Mouse (Mus musculus) midbrain, embryonic 15.5 days (tissue): ENCODE measurements around the gene Tardbp. TPM values are rescaled to one million over a fixed set of nuclear protein-coding genes. Genes with fewer than 3 reads are reported as not detected.

Experiments used
- ATAC-seq: fragments of 200-750 bp; cut with Nextera tagmentation; replicated peaks from 2 replicates; pipeline ENCODE4 v1.8.0; 2017; ENCODE audit warnings: moderate TSS enrichment
- H3K27ac ChIP-seq: fragments of 300-500 bp; sonication (generic); 2 replicates; pipeline ENCODE4 v1.5.1; 2015; ENCODE audit warnings: mild to moderate bottlenecking, inconsistent platforms
- H3K27me3 ChIP-seq: fragments of 300-500 bp; sonication (generic); replicated peaks from 2 replicates; pipeline ENCODE4 v1.6.1; 2015; ENCODE audit warnings: inconsistent platforms
- H3K36me3 ChIP-seq: fragments of 300-500 bp; sonication (generic); replicated peaks from 2 replicates; pipeline ENCODE4 v1.6.1; 2015; ENCODE audit warnings: inconsistent platforms
- H3K4me1 ChIP-seq: fragments of 300-500 bp; sonication (generic); 2 replicates; pipeline ENCODE4 v1.6.1; 2015; ENCODE audit warnings: inconsistent platforms
- H3K4me2 ChIP-seq: fragments of 300-500 bp; sonication (generic); 2 replicates; pipeline ENCODE4 v1.6.1; 2015; ENCODE audit warnings: inconsistent platforms, mild to moderate bottlenecking, moderate library complexity
- H3K4me3 ChIP-seq: fragments of 300-500 bp; sonication (generic); 2 replicates; pipeline ENCODE4 v1.5.1; 2015; ENCODE audit warnings: mild to moderate bottlenecking, inconsistent platforms
- H3K9ac ChIP-seq: fragments of 300-500 bp; sonication (generic); 2 replicates; pipeline ENCODE4 v1.6.1; 2015; ENCODE audit warnings: mild to moderate bottlenecking, inconsistent platforms
- H3K9me3 ChIP-seq: fragments of 300-500 bp; sonication (generic); 2 replicates; pipeline ENCODE4 v1.6.1; 2016; ENCODE audit warnings: inconsistent platforms
- WGBS: fragments of 180-500 bp; shearing (Covaris S2); methylation state at CpG from one replicate; pipeline ENCODE4 v1.1.7; 2015; ENCODE audit warnings: mixed read lengths; 5-methylcytosine and 5-hydroxymethylcytosine counted together
- polyA plus RNA-seq: library from polyadenylated mRNA; unstranded; fragments of >200 nt; fragmentation: Nextera tagmentation; extraction: Ambion mirVana; gene quantifications from 2 replicates; pipeline ENCODE4 v1.2.1, GENCODE M21; 2015

Gene Tardbp
- polyA plus RNA-seq, 1 experiment from 2014 or later = 185 TPM

- Histone ChIP-seq H3K27ac (no peak overlapping the region), H3K4me3 (no peak overlapping the region), H3K4me1 (peaks cover 2% of the 10 kb centered on the region; the same call in 1 of the 2 replicates), H3K36me3 (no peaks in the 10 kb centered on the region), H3K27me3 (no peaks in the 10 kb centered on the region), H3K4me2 (no peak overlapping the region), H3K9ac (no peak overlapping the region), H3K9me3 (no peaks in the 10 kb centered on the region)
- 76% methylated on average over 3 of the region's 3 CpGs for WGBS
- ATAC-seq = no peak
These were observed 5.3 kb upstream of the Tardbp start for GRCm38 (mm10) chr4:148632013-148632692.

GRCm38 (mm10) chr4:148627246-148627645 is 427 bp upstream of the Tardbp start:
- peaks cover 16% of the 10 kb centered on the region for H3K36me3 ChIP-seq
- H3K9ac ChIP-seq = no peak overlapping the region
- peak overlapping the region; percentile 84 for H3K4me3 ChIP-seq
- peaks cover 26% of the 10 kb centered on the region for H3K4me1 ChIP-seq
- 62% methylated on average over 3 of the region's 3 CpGs for WGBS
- no peaks in the 10 kb centered on the region for H3K9me3 ChIP-seq
- peak; percentile 49 for ATAC-seq
- H3K4me2 ChIP-seq = peak overlapping the region; percentile 83
- H3K27me3 ChIP-seq = no peaks in the 10 kb centered on the region
- peak overlapping the region; percentile 93; the same call in 1 of the 2 replicates for H3K27ac ChIP-seq

DNA sequence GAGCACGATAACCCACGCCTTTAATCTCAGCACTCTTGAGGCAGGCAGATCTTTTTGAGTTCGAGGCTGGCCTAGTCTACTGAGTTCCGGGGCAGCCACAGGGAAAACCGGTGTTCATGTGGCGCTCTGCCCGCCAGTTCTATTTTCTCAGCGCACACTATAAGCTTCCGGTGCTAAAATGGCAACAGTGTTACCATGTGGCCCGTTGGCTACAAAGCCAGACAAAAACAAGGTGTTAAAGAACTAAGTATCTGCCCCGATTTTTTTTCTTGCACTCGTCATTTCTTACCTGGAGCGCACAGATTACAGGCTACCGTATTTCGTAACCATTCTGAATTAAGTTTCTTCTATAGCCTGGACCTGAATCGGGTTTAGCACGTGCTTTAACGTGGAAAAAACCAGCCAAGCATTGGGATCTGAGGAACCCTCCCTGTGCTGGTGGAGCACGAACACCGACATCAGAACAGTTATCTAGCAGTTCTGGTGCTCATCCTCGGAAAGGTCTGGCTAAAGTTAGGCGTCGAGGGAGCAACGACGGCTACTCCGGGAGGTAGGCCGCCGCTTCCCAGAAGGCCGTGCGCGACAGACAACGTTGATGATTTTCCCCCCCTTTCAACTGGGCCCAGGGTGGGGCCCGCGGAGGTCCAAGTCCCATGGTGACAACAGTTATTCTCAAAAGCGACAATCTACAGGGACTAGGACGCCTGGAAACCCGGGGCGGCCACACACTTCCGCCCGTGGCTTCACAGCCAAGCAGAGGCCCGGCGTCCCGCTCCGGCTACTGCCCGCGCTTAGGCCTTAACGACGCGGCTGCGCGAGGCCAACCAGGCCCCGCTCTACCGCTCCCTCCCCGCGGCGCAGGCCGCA is 830 bp downstream of the Tardbp start:
- H3K9ac ChIP-seq = peak overlapping the region; percentile 96
- peak; percentile 79 for ATAC-seq
- peaks cover 28% of the 10 kb centered on the region for H3K4me1 ChIP-seq
- under 1% methylated on average over 57 of the region's 57 CpGs for WGBS
- no peaks in the 10 kb centered on the region for H3K9me3 ChIP-seq
- H3K27me3 ChIP-seq = no peaks in the 10 kb centered on the region
- H3K27ac ChIP-seq = peak overlapping the region; percentile 93
- peaks cover 28% of the 10 kb centered on the region for H3K36me3 ChIP-seq
- peak overlapping the region; percentile 83 for H3K4me2 ChIP-seq
- peak overlapping the region; percentile 84 for H3K4me3 ChIP-seq

DNA sequence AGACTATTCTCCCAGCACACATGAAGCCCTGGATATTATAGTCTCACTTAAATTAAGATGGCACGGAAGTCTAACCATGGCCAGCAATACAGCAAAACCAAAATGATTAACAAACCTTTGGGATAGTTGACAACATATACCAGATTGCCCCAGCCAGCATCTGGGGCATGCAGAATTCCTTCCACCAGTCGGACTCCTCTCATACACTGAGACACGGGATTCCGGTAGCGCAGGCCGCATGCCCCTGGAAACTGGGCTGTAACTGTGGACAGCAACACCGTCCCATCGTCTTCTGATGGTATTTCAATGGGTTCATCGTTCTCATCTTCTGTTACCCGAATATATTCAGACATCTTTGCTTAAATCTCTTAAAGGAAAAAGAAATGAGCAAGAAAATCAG is 1.8 kb downstream of the Tardbp start:
- H3K4me3 ChIP-seq = peak overlapping the region; percentile 84; the same call in 1 of the 2 replicates
- H3K4me1 ChIP-seq = peaks cover 28% of the 10 kb centered on the region
- H3K9me3 ChIP-seq = no peaks in the 10 kb centered on the region
- no peaks in the 10 kb centered on the region for H3K27me3 ChIP-seq
- H3K27ac ChIP-seq = no peak overlapping the region
- 84% methylated on average over 10 of the region's 10 CpGs for WGBS
- H3K36me3 ChIP-seq = peaks cover 35% of the 10 kb centered on the region
- peak overlapping the region; percentile 83 for H3K4me2 ChIP-seq
- ATAC-seq = no peak
- no peak overlapping the region for H3K9ac ChIP-seq

DNA sequence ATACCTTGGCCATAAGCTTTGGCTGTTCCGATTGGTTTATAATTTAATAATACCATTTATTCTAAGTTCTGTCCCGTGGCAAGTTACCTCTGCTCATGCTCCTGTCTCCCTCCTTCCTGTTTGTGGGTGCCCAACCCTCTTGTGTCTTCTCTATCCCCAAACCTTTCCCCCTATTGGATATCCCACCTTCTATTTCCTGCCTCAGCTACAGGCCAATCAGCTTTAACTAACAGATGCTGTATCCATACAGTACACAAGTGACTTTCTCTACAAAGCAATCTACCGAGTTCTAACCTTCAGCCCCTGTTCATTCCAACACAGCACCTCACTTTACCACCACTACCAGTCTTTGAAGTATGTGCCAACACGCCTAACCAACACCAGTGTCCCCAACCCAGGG is 3.2 kb downstream of the Tardbp start:
- H3K36me3 ChIP-seq = peaks cover 48% of the 10 kb centered on the region
- 93% methylated on average over 4 of the region's 4 CpGs for whole genome bisulfite sequencing

DNA sequence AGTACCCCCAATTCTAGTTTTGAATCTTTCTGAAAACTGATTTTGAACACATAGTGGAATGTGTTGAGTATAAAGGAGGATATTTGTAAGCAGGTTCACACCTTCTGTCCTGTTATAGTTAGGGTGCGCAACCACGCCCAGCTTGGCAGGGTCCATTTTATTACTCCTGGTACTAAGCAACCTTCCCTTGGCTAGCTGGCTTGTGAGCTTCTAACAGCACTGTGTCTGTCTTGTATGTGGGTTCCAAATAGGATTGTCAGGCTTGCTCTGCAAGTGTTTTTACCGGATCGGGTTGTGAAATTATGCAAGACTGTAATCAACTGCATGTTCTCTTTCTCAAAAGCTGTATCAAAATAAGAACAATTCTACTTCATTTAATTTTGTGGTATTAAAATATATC is 4.3 kb downstream of the Tardbp start:
- WGBS = 94% methylated on average over 4 of the region's 4 CpGs
- Histone ChIP-seq H3K4me2 (no peak overlapping the region), H3K36me3 (peaks cover 54% of the 10 kb centered on the region), H3K27ac (no peak overlapping the region), H3K9me3 (no peaks in the 10 kb centered on the region), H3K4me1 (peaks cover 28% of the 10 kb centered on the region), H3K9ac (no peak overlapping the region), H3K4me3 (no peak overlapping the region), H3K27me3 (no peaks in the 10 kb centered on the region)
- no peak for ATAC-seq

More for the DNA sequence above, 3.2 kb downstream of the Tardbp start:
- Histone ChIP-seq H3K27me3 (no peaks in the 10 kb centered on the region), H3K4me1 (peaks cover 28% of the 10 kb centered on the region), H3K27ac (no peak overlapping the region), H3K9ac (no peak overlapping the region), H3K4me2 (no peak overlapping the region), H3K4me3 (no peak overlapping the region), H3K9me3 (no peaks in the 10 kb centered on the region)
- no peak for ATAC-seq

- Histone ChIP-seq H3K27me3 (no peaks in the 10 kb centered on the region), H3K4me2 (no peak overlapping the region), H3K4me1 (peaks cover 24% of the 10 kb centered on the region), H3K4me3 (no peak overlapping the region), H3K27ac (no peak overlapping the region), H3K36me3 (peaks cover 63% of the 10 kb centered on the region), H3K9me3 (no peaks in the 10 kb centered on the region), H3K9ac (no peak overlapping the region)
- WGBS = 100% methylated on average over 1 of the region's 1 CpGs
- no peak for ATAC-seq
These were observed 6.1 kb downstream of the Tardbp start for GRCm38 (mm10) chr4:148620718-148621117.

DNA sequence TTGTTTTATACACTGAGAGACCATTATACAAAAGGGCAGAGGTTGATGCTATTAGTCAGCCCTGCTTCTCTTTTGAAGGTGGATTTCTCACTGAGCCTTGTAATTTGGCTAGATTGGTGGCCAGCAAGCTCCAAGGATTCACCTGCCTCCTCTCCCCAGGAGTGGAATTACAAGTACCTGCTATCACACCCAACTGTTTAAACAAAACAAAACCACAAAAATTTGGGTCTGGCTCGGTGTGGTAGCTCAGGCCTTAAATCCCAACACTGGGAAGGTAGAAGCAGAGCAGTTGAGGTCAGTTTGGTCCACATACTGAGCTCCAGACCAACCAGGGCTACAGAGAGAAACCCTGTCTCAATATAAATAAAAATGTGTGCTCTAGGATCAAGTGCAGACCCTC is 7.0 kb downstream of the Tardbp start:
- 81% methylated on average over 1 of the region's 1 CpGs for WGBS
- Histone ChIP-seq H3K9ac (no peak overlapping the region), H3K9me3 (no peaks in the 10 kb centered on the region), H3K27me3 (no peaks in the 10 kb centered on the region), H3K4me3 (no peak overlapping the region), H3K27ac (no peak overlapping the region), H3K36me3 (peaks cover 72% of the 10 kb centered on the region), H3K4me2 (no peak overlapping the region), H3K4me1 (peaks cover 16% of the 10 kb centered on the region)
- no peak for ATAC-seq

DNA sequence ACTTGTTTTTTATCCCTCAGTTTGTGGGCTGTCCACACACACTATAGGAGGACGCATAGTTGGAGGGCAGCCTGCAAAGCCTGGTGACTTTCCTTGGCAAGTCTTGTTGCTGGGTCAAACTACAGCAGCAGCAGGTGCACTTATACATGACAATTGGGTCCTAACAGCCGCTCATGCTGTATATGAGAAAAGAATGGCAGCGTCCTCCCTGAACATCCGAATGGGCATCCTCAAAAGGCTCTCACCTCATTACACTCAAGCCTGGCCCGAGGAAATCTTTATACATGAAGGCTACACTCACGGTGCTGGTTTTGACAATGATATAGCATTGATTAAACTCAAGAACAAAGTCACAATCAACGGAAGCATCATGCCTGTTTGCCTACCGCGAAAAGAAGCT is 13.1 kb downstream of the Tardbp start:
- H3K27me3 ChIP-seq = no peaks in the 10 kb centered on the region
- H3K27ac ChIP-seq = no peak overlapping the region
- no peak for ATAC-seq
- H3K9ac ChIP-seq = no peak overlapping the region
- peaks cover 28% of the 10 kb centered on the region for H3K36me3 ChIP-seq
- 62% methylated on average over 9 of the region's 9 CpGs for WGBS
- no peak overlapping the region for H3K4me2 ChIP-seq
- H3K4me1 ChIP-seq = no peaks in the 10 kb centered on the region
- no peak overlapping the region for H3K4me3 ChIP-seq
- no peaks in the 10 kb centered on the region for H3K9me3 ChIP-seq

DNA sequence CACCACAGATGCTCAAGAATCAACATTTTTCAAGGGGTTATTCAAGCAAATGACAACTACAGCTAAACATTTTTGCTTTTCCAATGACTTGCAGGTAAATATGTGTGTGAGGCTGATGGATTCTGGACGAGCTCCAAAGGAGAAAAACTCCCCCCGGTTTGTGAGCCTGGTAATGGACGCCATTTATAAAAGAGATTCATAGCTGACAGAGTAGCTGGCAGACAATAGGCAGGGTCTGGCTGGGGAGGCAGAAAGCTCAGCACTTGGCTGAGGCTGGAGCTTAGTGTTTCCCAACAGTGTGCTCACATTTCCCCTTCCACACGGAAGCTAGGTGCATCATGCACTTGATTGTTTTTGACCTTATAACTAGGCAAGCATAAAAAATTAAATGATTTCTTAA is 14.3 kb downstream of the Tardbp start:
- H3K9me3 ChIP-seq = no peaks in the 10 kb centered on the region
- H3K9ac ChIP-seq = no peak overlapping the region
- peaks cover 21% of the 10 kb centered on the region for H3K36me3 ChIP-seq
- H3K27ac ChIP-seq = no peak overlapping the region
- no peak for ATAC-seq
- 63% methylated on average over 4 of the region's 4 CpGs for WGBS
- H3K4me1 ChIP-seq = no peaks in the 10 kb centered on the region
- no peak overlapping the region for H3K4me2 ChIP-seq
- no peak overlapping the region for H3K4me3 ChIP-seq
- no peaks in the 10 kb centered on the region for H3K27me3 ChIP-seq

- H3K4me3 ChIP-seq = no peak overlapping the region
- ATAC-seq = no peak
- H3K36me3 ChIP-seq = peaks cover 11% of the 10 kb centered on the region
- H3K4me2 ChIP-seq = no peak overlapping the region
- no peaks in the 10 kb centered on the region for H3K27me3 ChIP-seq
- no peaks in the 10 kb centered on the region for H3K9me3 ChIP-seq
- no peaks in the 10 kb centered on the region for H3K4me1 ChIP-seq
- H3K27ac ChIP-seq = no peak overlapping the region
- WGBS = 78% methylated on average over 5 of the region's 5 CpGs
- no peak overlapping the region for H3K9ac ChIP-seq
These were observed 16.0 kb downstream of the Tardbp start for GRCm38 (mm10) chr4:148610631-148611364.

DNA sequence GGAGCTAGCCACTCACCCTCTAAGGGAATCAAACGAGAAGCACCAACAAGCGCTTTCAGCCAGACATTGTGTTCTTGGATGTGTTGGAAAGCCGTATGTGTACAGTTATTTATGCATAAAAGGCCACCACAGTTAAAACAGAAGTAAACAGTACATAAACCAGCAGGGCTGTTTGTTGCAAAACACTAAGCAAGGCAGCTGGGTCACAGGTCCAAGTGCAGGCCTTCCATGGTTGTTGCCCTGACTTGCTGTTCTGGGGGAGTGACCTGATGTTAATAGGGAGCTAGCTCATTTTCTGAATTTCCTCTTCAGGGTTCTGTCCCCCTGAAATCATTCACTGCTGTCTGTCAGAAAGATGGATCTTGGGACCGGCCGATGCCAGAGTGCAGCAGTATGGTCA is 17.0 kb downstream of the Tardbp start:
- Histone ChIP-seq H3K9me3 (no peaks in the 10 kb centered on the region), H3K9ac (no peak overlapping the region), H3K27ac (no peak overlapping the region), H3K4me2 (no peak overlapping the region), H3K36me3 (peaks cover 2% of the 10 kb centered on the region), H3K4me1 (no peaks in the 10 kb centered on the region), H3K27me3 (no peaks in the 10 kb centered on the region), H3K4me3 (no peak overlapping the region)
- no peak for ATAC-seq
- WGBS = 91% methylated on average over 5 of the region's 5 CpGs
